Mouse (Mus musculus) kidney, postnatal 36 days (tissue): ENCODE data around the gene Padi1.
A peak's percentile ranks its signal among the peaks of the same experiment; 100 is the strongest.

ENCODE experiments used
- DNase-seq, 2 experiments: peaks; one replicate each; pipeline ENCODE4 v3.0.0; 2021 to 2022; ENCODE audit warnings: mixed read lengths in 2 of 2

The Padi1 gene

DNA sequence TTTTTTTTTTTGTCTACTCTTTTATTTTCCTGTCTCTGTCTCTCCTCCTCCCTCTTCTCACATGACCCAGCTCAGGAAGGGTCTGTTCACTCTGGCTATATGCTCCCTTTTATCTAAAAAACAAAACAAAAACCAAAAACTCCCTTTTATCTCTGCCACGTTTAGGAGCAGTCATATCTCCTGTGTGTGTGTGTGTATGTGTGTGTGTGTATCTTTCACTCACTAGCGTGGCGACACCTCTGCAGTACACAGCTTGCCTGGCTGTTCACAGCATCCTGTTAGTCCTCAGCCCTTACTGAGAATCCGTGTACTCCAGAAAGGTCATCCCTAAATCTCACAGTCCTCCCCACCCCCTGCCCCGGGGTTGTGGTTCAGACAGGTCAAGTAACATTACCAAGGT lies 30.1 kb downstream of the Padi1 start:
- no peak for DNase-seq

DNA sequence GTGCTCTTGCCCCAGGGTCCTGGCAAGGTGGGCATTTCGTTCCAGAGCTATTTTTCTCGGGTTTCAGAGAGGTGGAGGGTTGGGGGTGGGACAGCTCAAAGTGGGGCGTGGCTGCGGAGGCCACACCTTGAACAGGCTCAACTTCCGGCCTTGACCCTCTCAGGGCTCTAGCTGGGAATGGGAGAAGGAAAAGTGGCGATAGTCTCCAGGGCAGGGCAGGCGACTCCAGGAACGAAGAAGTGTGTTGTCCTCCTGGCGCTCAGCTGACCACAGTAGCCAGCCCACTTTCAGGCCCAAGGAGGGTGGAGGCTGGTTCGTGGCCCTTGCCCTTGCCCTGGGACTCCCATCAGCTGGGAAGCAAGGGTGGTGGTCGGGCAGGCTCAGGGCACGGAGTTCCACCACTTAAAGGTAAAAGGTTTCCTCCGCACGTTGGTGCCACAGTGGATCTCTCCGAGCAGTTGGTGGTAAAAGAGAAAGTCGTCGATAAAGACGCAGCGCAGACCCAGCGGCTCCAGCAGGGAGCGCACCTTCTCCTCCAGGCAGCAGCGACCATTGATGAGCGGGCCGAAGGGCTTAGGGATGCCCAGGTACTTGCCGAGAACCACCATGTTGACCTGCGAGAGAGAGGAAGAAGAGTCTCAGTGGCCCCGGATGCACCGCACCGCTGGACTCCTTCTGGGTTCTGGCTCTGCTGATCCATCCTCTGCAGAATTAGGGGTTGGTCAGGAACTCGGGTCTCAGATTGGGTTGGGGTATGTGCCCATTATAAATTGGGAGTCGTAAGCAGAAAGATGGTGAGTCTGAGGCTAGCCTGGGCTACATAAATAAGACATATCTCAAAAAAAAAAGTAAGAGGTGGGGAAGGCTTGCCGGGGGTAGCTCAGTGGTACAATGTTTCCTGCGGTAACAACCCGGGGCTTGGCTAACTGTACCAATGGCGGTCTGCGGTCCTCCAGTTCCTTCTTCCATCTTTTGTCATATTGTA lies 31.0 kb downstream of the Padi1 start:
- peak; percentile 39 to 68 for DNase-seq

DNA sequence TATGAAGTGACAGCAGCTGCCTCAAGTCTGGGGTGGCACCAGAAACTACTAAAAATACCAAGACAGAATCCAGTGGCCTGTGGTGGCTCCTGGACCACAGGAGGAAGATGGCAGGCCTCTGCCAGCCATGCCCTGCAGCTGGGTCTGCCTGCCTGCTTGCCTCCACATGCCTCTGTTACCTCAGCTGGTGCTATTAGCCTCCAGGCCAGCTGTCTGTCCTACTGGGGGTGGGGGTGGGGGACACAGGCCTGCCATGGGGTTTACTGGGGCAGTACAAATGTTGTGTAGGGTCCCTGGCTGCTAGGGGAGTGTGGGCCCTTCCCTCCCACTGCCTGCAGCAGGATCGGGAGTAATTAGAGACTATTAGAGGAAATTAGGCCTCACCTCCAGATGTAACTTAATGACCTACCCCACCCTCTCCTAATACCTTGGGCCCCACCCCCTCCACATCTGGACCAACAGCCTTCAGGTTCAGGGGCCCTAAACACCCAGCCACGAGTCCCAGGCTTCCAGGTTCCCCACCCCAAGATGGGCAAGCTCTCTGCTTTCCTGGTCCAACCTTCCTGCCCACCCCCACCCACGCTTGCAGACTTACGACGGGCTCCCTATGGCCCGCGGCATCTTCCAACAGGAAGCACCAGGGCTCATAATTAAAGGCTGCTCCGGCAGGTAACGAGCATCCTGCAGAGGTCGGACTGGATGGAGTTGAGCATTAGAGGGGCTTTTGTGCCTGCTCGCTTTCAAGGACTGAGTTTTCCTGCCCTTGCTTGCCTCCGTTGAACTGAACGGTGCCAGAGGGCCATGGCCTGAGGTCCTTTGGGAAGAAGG lies 32.0 kb downstream of the Padi1 start:
- no peak for DNase-seq

DNA sequence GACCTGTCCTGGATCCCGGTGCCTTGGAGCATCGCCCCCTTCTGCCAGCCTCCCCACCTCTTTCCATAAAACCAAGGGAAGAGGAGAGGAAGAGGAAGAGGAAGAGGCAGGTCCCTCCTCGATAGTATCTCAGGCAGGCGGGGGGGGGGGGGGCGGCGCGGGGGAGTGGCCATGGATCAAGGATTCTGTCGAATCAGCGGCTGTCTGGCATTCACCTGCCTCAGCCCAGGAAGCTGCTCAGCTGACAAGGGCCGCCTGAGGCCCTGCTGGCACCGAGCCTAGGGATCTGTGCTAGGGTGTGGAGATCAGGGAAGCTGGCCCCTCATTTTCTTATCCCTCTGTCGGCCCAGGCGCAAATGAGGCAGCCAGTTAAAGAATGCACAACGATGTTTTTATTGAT lies 33.0 kb downstream of the Padi1 start:
- DNase-seq, result peak; percentile 37 to 60

DNA sequence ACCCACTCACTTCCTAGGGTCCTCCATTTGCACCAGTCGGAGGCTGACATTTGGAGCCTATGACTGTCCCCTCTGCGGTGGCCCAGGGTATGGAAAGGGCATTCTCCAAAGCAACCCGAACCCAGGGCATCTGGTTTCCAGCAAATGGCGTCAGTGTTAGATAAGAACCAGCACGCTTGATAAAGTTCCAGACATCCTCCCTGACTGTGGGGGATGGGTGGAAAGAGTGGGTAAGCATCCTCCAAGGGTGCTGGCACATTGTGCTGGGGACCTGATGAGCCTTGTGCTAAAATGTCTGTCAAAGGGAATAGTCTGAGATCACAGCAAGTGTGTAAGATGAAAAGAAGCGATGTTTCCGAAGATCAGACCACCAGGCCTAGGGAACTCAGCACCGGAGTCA lies 33.4 kb downstream of the Padi1 start:
- no peak for DNase-seq

DNA sequence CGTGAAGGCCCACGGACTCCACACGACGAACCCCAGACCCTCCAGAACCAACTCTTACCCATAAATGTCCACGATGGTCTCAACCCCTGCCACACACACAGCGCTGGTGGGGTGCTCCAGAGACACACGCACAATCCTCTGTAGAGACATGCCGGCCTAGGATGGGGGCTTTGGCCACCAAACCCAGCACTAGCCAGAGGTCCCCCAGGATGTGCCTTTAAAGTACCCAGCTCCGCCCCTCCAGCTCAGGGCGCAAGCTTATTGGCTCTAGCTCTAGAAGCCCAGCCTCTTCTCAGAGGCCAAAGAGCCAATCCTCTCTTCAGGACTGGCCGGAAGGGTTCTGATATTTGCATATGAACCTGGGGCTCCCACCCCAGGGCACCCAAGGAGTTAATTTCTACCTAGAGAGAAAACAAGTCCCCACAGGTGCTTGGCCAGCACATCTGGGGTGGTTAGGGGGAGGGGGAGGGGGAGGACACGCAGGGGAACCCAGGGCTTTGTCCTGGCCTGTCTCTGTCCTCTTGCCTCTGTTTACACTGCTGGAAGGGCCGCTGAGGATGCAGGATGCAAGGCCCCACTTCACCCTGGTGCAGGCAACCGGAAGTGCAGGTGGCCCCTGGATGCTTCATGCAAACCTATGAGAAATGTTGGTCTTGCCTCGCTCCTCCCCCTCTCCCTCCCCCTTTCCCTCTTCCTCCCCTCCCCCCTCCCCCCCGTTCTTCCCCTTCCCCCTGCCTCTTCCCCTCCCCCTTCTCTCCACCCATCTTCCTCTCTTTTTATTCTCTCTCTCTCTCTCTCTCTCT lies 34.9 kb downstream of the Padi1 start, which contains the start of gene Padi3:
Gene Padi3 (minus strand): TSS at position 191 of the 803 bp plus-strand sequence.
- DNase-seq, result no peak

DNA sequence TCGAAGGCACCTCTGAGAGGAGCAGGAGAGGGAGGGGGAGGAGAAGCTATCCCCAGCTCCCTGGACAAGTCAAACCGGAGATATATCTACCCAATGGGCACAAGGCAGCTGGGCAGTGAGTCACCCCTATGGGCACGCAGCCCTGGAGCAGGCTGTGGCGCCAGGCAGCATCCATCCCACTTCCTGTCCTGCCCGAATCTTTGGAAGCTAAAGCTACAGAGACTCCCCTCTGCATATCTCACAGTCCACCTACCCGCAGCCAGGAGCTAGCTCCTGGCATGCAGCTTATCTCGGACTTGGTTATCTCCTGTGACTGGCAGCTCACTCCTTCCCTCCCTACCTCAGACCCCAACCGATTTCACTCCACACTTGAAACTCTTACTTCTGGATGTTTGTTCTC lies 36.5 kb downstream of the Padi1 start:
- no peak for DNase-seq

DNA sequence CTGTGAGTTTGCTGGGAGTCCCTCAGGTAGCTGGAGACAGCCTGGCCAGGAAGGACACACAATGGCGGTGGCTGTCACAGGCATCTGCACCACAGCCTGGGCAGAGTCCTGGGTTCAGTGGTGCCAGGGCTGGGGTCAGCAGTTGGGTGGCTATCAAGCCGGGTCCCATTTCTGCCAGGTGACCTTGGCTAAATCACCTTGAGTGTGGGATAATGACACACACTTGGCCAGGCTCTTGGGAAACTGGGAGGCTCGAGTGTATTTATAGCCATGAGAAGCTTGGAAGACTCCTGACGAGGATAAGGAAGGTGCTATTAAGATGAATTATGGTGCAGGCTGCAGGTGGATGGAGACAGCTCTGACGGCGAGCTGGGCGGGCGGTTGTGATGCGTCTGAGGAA lies 41.0 kb downstream of the Padi1 start:
- no peak for DNase-seq

DNA sequence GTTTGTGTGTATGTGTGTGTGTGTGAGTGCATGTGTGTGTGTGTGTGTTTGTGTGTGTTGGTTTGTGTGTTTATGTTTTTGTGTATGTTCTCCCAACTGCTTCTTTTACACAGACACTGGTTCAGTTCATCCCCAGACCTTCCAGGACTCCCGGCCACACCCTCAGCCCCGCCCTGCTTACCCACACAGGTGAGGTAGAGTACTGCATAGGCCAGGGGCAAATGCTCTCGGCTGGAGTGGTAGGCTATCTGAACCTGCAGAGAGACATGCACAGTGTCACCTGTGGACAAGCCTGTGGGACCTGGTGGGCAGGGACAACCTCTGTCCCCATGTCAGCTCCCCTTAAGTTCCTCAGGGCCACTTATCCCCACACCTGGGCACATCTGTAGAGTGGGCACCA lies 44.2 kb downstream of the Padi1 start:
- no peak for DNase-seq

DNA sequence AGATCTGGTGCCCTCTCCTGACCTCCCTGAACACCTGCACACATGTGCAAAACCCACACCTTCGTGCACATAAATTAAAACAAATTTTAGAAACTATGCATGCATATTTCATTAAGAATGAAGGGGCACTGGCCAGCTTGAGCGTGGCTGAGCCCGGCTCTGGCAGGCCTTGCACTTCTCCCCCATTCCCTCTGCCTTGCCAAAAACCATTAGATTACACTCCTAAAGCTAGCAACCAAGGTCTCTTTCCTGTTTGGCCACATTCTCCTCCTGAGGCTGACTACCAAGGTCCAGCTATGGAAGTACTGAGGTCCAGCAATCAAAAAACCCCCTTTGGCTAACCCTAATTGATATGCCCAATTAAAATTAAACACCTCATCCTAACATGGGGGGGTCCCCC lies 48.8 kb downstream of the Padi1 start:
- DNase-seq, result no peak

DNA sequence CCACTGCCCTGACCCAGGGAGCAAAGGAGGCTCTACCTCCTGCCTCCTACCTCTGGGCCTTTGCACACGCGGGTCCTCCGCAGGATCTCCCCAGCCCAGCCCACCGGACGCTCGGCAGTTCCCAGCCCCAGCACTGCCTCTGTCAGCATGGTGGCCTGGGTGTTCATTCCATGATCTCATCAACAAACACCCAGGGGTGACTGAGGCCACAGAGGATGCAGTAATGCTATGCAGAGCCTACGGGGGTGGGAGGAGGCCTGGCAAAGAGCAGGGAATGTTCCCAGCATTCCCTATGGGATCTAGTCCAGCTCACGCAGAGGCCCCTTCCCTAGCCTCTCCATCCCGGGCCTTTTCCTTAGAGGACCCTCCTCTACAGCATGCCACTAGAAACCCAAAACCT lies 50.9 kb downstream of the Padi1 start:
- no peak for DNase-seq

DNA sequence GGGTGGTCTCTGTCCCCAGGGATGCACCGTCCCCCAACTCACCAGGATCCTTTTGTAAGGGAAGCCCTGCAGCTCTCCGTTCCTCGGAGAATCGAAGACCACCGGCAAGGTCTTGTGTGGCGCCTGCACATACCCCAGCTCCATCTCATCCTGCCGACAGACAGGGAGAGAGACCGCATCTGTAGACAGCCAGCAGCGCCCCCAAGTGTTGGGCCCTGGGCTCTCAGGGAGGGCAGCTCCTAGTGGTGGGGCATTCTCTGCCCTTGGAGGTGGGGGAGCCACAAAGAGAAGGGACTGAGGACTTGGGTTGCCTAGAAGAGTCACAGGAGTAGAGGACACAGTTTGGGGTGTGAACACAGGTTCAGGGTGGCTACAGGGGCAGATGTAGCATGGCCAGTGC lies 51.8 kb downstream of the Padi1 start:
- no peak for DNase-seq

DNA sequence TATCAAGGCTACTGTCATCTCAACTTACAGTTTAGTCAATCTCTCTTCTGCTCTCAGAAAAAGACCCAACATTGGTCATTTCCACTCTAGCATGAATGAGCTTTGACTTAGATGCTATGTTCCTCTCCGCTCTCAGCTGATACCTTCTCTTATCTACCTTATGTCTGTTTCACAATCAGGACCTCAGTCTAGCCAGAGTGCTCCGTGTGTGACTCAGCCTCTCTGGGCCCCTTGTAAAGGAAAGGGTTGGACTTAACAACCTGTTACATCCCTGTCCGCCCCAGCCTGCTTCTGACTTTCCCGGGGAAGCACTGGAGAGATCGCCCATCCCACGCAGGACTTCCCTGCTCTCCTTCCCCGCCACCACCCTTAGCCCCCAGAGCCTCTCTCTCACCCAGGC lies 53.0 kb downstream of the Padi1 start:
- DNase-seq, result no peak

DNA sequence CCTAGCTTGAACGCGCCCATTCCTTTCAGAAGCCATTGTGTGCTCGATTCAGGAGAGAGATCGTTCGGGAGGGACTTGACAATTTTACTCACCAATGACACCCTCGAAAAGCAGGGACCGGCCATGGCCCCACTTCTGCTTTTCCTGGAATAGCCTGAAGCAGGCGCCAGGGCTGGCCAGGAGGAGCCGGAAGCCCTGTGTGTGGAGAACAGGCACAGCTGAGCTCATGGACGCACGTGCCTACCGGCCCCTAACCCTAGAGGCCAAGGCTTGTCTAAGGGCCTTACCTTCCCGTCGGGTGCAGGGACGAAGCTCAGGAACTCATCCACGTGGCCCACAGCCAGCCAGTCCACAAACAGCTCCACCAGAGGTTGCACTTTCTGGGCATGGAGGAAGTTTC lies 54.5 kb downstream of the Padi1 start:
- no peak for DNase-seq

DNA sequence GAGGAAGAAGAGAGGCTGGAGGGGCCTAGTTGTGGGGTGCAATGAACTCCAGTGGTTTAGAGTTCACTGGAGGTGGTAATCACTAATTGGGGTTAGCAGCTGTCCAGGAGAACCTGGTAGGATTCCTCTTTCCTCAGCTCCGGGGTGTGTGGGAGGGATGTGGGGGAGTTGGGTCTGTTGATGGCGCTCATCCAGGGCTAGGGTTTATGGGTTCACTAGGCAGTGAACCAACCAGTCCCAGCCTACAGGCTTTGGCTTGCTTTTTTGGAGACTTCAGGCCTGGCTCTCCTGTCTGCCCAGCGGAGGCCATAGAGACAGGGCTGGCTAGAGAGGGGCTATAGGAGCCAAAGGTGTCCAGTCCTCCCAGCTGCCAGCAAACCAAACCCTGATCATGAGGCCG lies 55.6 kb downstream of the Padi1 start:
- DNase-seq, result no peak

DNA sequence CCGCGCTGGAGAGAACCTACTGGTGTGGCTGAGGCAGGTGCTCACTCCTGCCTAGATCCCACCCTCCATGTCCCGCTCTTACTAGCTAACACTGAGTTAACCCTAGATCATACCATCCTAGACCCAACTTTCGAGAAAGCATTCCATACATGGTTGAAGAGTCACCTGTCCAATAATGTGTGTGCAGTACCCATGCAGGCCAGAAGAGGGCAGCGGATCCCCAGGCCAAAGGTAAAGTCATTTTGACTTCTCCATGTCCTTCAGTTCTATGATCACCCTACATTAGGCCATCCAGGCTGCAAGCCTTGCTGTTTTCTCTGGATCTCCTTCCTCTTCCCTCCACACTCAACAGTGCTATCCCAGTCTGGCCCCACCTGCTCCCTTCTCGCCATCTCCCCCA lies 56.6 kb downstream of the Padi1 start:
- DNase-seq, result peak; percentile 64 to 84

DNA sequence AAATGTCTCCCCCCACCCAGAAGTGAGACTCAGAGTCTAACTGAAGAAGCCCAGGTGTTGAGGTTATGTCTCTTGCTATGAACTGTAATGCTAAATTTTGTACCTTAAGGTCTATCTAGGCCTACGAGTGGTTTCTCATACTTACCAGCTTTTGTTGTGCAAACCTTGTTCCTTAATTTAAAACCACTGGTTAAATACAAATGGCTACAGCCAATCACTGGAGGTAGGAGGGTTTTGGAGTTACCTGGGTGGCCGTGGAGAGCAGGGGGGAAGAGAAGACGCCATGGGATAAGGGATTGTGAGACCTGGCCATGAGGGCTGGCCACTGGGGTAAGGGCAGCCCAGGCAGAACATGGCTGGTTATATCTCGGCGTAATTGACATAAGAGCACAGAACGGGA lies 57.3 kb downstream of the Padi1 start:
- DNase-seq, result no peak

DNA sequence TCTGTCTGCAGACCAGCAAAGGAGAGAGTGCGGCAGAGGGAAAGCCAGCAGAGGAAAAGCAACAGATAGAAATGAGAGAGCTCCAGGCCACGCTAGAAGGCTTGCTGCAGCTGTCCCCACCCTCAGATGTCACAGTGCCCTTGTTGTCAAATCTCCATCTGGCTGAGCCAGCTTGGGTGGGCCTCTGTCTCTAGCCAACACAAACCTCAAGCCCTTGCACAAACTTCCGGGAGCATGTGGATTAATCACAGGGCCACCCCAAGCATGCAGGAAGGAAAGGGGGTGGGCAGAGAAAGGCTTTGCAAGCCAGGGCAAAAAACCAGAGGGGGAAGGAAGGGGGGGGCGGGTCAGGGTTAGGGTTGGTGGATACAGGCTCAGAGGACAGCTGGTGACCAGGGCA lies 58.2 kb downstream of the Padi1 start:
- peak; percentile 33 to 37 for DNase-seq

DNA sequence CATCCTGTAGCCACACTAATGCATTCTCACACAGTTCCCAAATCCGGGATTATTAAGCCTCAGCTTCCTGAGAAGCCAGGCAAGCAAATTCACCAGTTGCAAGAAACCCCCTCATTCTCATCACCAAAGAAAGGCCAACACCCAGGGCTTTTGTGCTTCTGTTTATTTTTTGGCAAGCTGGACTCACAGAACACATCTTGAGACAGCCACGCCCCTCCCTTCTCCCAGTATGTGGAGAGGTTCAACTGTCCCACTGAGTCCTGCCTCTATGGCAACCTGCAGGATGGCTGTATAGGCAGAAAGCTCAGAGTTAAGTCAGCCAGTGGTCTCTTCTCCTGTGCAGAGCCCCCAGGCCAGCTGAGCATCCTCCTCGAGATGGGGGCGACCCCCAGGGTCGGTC lies 60.4 kb downstream of the Padi1 start:
- no peak for DNase-seq

DNA sequence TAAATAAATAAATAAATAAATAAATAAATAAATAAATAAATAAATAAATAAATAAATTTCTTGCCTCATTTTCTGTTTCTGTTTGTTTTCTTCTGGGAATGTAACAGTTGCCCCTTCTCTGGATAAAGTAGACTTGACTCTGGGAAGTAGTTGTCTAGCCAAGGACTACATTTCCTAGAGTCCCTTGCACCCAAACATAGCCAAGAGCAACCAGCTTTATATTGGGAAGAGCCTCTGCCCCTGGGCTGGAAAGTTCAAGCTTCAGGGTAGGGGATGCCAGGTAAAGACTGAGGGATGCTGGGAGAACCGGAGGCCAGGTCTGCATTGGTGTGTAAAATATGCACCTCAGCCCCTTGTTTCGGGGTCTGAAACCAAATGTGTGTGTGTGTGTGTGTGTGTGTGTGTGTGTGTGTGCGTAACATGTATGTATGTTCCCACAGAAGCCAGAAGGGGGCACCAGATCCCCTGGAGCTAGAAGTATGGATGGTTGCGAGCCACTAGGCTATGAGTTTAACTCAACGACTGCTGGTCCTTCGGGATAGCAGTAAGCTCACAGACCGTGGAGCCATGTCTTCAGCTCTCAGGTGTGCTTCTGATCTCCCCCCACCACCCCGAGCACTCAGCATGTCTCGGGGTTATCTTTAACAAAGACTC lies 61.2 kb downstream of the Padi1 start:
- no peak for DNase-seq

DNA sequence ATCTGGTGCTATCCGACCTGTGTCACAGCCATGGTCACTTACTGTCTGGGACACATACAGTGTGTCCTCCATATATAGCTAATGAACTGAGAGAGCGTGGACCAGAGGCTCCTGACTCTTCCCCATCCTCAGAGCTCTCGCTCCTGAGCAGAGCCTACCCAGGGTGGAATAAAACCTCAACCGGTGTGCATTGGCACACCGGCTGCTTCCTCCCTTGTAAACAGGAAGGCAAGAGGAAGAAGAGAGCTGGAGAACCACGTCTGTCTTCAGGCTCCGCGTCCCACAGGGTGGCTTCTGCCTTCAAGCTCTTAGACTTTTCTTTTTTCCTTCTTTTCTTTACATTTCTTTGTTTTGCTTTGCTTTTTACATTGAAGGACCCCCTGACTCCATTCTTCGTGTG lies 62.8 kb downstream of the Padi1 start:
- no peak for DNase-seq

DNA sequence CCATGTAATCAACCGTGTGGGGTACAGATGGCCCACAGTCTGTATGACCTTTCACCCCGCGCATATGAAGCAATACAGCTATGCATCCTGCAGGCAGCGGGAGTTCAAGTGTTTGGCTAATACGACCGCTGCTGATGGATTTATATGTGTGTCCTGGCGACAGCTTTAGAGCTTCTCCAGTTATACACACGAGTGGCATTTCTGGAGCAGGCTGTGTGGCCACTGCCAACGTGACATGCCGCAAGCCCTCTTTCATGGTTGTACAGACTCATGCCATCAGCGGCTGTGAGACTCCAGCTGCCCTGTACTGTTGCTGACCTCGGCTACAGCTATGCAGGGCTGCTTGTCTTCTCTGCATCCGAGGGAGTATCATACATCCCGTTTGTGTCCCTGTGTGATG lies 65.1 kb downstream of the Padi1 start:
- DNase-seq, result no peak
